Mouse (Mus musculus): ENCODE measurements around the gene Mrpl57.

Mrpl57 gene

DNA sequence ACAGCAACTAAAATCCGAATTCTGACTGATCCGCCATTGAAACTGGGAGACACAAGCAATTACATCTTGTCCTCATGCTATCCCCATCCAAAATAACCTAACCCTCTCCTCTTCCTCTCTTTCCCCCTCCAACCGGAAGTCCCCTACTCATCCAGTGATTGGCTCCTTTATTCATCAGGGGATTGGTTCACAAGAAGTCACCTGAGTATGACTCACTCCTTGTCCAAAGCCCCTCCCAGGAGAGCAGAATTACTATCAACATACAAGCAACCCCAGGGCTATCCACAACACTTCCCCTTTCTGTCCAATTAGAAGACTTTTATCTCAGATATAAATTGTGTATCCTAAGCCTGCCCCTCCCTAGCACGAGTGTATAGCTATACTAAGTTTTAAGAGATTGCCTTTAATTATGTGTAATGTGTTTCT, 36.0 kb downstream of the Mrpl57 start:
- DNase-seq (ENCODE audit: low read depth) = no peak

DNA sequence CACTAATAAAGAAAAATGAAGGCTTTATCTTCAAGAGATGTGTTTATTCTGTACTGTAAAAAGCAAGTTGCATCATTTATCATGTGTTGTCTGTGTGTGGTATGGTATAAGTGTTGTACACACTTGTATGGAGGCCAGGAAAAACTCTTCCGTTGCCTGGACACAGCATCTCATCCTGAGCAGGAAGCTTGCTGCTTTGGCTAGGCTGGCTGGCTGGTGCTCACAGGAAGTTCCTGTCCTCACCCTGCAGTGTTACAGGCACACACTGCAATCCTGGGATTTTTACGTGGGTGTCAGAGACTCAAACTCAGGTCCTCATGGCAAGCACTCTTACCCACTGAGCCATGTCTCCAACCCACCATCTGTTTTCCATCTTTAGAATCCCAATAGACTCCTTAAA, 37.1 kb downstream of the Mrpl57 start:
- no peak for DNase-seq (ENCODE audit: low read depth)

DNA sequence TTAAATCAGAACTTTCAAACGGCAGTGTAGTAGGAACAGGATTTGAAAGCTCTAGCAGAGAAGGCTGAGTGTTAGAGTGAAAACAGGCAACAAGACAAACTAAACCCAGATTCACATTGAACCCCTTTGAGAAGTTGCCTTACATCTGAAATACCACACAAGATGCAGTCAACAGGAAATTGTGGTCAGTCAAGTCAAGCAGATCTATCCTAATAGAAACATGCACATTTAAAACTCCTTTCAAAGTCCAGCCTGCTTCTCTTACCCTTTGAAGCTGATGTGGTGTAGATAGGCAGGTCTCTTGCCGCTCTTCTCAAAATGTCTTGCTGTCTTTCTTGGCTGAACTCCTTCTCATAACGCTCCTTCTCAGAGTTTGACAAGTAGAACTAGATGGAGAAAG, 39.2 kb downstream of the Mrpl57 start:
- DNase-seq (ENCODE audit: low read depth) = no peak

DNA sequence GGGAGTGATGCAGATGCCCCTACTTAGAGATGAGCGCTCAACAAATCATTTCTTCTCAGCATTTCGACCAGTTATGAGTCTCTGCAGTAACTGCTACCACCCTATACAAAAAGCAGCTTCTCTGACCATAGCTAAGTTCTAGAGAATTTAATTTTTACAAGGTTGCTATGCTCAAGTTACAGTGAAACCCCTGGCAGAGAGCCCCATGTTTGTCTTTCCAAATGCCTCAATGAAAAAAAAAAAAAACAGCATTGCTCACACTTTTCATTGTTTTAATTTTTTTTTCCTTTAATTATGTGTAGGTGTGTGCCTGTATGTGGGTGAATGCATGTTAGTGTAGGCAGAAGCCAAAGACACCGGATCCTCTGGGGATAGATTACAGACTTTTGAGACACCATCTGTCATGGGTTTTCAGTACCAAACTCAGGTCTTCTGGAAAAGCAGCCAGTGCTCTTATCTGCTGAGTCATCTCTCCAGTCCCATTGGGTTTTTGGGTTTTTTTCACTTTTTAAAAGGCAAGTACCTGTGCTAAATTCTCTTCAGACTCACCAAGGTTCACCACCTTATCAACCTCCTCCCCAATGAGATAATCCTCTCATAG, 40.7 kb downstream of the Mrpl57 start:
- no peak for DNase-seq (ENCODE audit: low read depth)

DNA sequence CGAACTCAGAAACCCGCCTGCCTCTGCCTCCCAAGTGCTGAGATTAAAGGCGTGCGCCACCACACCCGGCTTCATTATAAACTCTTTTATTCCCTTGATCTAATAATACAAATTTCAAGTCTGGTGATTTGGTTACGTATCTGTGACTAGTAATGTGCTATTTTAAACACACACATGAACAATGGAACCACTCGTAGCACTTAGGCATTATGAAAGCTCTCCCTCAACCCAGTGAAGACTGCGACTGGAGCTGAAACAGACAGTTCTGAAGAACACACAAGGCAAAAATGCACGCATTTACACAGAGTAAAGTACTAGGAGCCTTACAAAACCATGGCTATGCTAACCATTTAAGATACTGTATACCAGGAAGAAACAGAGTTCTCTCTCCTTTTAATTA, 51.9 kb downstream of the Mrpl57 start:
- no peak for DNase-seq (ENCODE audit: low read depth)

Measured in fibroblast of lung, adult 2 months (primary cell).